Mouse (Mus musculus) heart, embryonic 13.5 days (tissue): ENCODE measurements at regions not wholly inside any gene's neighbourhood (a gene's known extent, or its start where the extent isn't known, plus 50 kb on each side); places are given as distances from the start of the nearest gene placed in this dataset.

Experiments
- ATAC-seq: fragments of 200-750 bp; cut with Nextera tagmentation; 2 replicates; pipeline ENCODE4 v1.8.0; 2017; ENCODE audit warnings: moderate TSS enrichment; ENCODE audit not compliant: insufficient number of reproducible peaks, low FRiP score, low TSS enrichment; ENCODE audit errors: extremely low read depth
- H3K27ac ChIP-seq: fragments of 300-500 bp; sonication (generic); replicated peaks from 2 replicates; pipeline ENCODE4 v1.5.1; 2015; ENCODE audit warnings: moderate library complexity, mild to moderate bottlenecking, inconsistent platforms
- H3K27me3 ChIP-seq: fragments of 300-500 bp; sonication (generic); replicated peaks from 2 replicates; pipeline ENCODE4 v1.6.1; 2015; ENCODE audit warnings: mild to moderate bottlenecking, inconsistent platforms
- H3K36me3 ChIP-seq: fragments of 300-500 bp; sonication (generic); 2 replicates; pipeline ENCODE4 v1.6.1; 2015; ENCODE audit warnings: mild to moderate bottlenecking, inconsistent platforms
- H3K4me1 ChIP-seq: fragments of 300-500 bp; sonication (generic); 2 replicates; pipeline ENCODE4 v1.6.1; 2015; ENCODE audit warnings: inconsistent platforms
- H3K4me2 ChIP-seq: fragments of 300-500 bp; sonication (generic); 2 replicates; pipeline ENCODE4 v1.6.1; 2015; ENCODE audit warnings: inconsistent platforms, mild to moderate bottlenecking, moderate library complexity
- H3K4me3 ChIP-seq: fragments of 300-500 bp; sonication (generic); 2 replicates; pipeline ENCODE4 v1.5.1; 2015; ENCODE audit warnings: moderate library complexity, mild to moderate bottlenecking, inconsistent platforms
- H3K9ac ChIP-seq: fragments of 300-500 bp; sonication (generic); 2 replicates; pipeline ENCODE4 v1.6.1; 2015; ENCODE audit warnings: inconsistent platforms, mild to moderate bottlenecking, moderate library complexity
- H3K9me3 ChIP-seq: fragments of 300-500 bp; sonication (generic); 2 replicates; pipeline ENCODE4 v1.6.1; 2016; ENCODE audit warnings: inconsistent platforms
- WGBS: fragments of 180-500 bp; shearing (Covaris S2); methylation state at CpG from one replicate; pipeline ENCODE4 v1.1.7; 2015; ENCODE audit warnings: mixed read lengths; 5-methylcytosine and 5-hydroxymethylcytosine counted together

DNA sequence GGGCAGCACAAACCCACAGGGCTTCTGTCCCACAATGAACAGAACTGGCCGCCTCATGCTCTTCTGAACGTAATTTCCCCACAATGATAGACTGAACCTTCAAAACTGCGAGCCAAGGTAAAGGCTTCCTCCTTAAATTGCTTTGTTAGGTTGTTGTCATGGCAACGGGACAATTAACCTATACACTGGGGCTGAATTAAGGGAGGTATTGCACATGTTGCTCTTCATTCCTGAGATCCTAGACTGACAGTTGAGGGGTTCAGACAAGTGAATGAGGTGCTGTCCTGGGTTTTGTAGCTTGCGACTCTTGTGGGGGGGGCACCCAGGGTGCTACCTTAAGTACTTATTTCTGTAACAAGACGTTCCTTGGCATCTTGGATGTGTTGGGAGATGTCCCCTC is 100.6 kb upstream of the Pmepa1 start:
- WGBS, result 83% methylated on average over 6 of the region's 6 CpGs
- H3K27me3 ChIP-seq, result no peaks in the 10 kb centered on the region
- H3K36me3 ChIP-seq, result no peaks in the 10 kb centered on the region
- H3K27ac ChIP-seq, result no peak overlapping the region
- H3K4me3 ChIP-seq, result no peak overlapping the region
- peaks cover 3% of the 10 kb centered on the region; the same call in 1 of the 2 replicates for H3K9me3 ChIP-seq
- no peak for ATAC-seq
- no peak overlapping the region for H3K9ac ChIP-seq
- peaks cover 29% of the 10 kb centered on the region for H3K4me1 ChIP-seq
- H3K4me2 ChIP-seq, result no peak overlapping the region

DNA sequence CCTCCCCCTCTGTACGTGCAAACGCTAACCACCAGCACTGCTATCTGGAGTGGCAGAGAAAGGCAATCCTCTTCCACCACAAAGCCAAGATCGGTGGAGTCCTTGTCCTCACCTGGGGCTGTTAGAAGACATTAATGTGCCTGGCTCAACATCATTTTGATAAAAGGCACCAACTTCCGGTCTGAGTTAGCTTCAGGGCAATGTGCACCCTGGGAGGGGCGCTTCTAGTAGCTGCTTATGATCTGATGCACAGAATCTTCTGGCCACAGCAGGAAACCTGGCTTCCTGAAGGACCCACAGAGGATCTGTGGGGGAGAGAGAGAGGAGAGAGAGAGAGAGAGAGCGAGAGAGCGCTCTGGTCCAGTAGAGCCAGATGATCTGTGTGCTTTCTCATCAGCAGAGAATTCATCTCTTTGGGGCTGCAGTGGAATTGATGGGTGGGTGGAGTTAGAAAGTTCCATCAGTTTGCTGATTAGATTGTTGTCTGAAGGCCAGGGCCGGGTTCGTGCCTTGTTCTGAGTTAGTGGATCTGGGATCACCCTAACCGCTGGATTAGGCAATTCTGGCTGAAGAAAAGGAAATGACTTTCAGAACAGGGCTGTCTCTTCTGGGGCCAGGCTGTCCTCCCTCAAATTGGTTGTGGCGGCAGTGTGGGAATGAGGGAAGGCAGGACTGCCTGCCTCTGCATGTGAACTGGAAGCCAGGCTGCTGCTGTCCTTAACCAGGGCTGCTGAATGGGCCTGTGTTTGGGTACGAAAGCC is 101.3 kb upstream of the Pmepa1 start:
- no peaks in the 10 kb centered on the region for H3K27me3 ChIP-seq
- H3K4me3 ChIP-seq, result no peak overlapping the region
- no peak for ATAC-seq
- no peak overlapping the region for H3K9ac ChIP-seq
- H3K4me2 ChIP-seq, result no peak overlapping the region
- H3K4me1 ChIP-seq, result peaks cover 32% of the 10 kb centered on the region
- H3K36me3 ChIP-seq, result no peaks in the 10 kb centered on the region
- 0 out of 2 replicates have a peak overlapping the region, but pooled peaks have one; percentile 24 for H3K27ac ChIP-seq
- 48% methylated on average over 10 of the region's 12 CpGs for WGBS
- H3K9me3 ChIP-seq, result no peaks in the 10 kb centered on the region

DNA sequence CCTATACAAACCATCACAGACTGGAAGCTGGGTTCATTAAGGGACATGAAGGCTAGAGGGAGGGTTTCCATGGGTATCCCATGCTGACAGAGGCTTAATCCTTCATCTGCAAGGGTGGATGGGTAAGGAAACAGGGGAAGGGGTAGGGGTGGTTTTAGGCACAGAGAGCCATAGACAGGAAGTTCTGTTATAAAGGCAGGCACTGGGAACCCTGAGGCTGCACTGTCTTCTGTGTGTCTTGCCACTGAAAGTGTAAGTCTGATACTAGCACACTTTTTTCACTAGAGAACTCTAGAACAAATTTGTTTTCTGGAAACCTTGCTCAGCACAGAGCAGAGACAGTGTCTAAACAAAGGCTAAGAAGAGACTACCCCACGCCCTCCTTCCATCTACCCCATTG is 103.4 kb upstream of the Pmepa1 start:
- Histone ChIP-seq H3K4me2 (no peak overlapping the region), H3K9me3 (no peaks in the 10 kb centered on the region), H3K4me3 (no peak overlapping the region), H3K27me3 (no peaks in the 10 kb centered on the region), H3K36me3 (no peaks in the 10 kb centered on the region), H3K4me1 (peaks cover 30% of the 10 kb centered on the region), H3K27ac (peak overlapping the region; percentile 50; the same call in 1 of the 2 replicates), H3K9ac (no peak overlapping the region)
- no peak for ATAC-seq
- WGBS, result 74% methylated on average over 1 of the region's 1 CpGs

DNA sequence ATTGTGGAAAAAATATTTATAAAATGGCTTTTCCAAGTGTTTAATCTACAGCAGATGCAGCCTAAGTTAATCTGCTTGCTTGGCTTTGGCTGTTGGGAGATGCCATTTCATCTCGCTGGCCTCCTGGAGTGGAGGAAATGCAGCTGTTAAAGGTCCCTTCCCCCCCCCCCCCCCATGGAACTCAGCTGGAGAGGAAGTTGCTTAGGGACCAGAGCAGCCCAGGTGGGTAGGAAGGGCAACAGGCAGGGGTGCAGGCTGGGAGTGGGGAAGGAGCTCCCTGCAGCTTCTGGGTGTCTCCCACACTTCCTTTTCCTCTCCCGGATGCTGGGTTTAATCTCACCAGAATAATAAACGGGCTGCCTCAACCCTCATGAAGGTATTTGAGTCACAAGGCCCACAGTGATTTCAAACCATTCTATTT is 104.0 kb upstream of the Pmepa1 start:
- no peaks in the 10 kb centered on the region for H3K9me3 ChIP-seq
- H3K9ac ChIP-seq, result no peak overlapping the region
- no peak for ATAC-seq
- no peaks in the 10 kb centered on the region for H3K36me3 ChIP-seq
- H3K4me2 ChIP-seq, result no peak overlapping the region
- no peak overlapping the region for H3K4me3 ChIP-seq
- peak overlapping the region; percentile 50; the same call in 1 of the 2 replicates for H3K27ac ChIP-seq
- H3K27me3 ChIP-seq, result no peaks in the 10 kb centered on the region
- 25% methylated on average over 3 of the region's 3 CpGs for WGBS
- H3K4me1 ChIP-seq, result peaks cover 30% of the 10 kb centered on the region

DNA sequence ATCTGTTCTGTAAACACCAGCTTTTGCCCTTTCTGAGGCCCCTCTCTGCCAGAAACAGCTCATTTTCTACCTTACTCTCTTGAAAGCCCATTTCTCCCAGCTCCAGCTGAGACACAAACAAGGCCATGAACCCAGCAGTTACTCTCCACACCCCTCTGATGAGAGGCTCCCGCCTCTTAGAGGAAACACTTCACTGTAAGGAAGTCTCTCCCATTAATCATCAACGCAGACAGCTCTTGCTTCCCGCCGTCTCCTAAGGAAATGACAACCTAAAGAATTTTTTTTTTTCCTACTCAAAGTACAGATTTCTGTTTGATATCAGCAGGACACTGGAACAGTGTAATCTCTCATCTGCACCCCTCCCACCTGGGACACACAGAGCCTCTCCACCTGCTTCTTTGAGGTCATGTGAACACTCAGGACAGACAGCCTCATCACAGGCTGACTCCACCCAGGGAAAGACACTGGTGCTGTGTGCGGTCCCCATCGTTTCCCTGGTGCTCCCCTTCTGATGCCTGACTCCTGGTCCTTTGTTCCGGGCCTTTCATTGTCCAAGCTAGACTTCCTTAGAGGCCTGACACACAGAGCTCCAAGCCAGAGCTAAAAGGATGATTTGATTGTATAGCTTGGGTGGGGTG is 106.0 kb upstream of the Pmepa1 start:
- H3K36me3 ChIP-seq, result no peaks in the 10 kb centered on the region
- ATAC-seq, result no peak
- no peak overlapping the region for H3K4me3 ChIP-seq
- H3K27me3 ChIP-seq, result no peaks in the 10 kb centered on the region
- H3K27ac ChIP-seq, result peak overlapping the region; percentile 36; the same call in 1 of the 2 replicates
- no peaks in the 10 kb centered on the region for H3K9me3 ChIP-seq
- peaks cover 35% of the 10 kb centered on the region for H3K4me1 ChIP-seq
- 49% methylated on average over 7 of the region's 7 CpGs for WGBS
- H3K4me2 ChIP-seq, result no peak overlapping the region
- no peak overlapping the region for H3K9ac ChIP-seq

DNA sequence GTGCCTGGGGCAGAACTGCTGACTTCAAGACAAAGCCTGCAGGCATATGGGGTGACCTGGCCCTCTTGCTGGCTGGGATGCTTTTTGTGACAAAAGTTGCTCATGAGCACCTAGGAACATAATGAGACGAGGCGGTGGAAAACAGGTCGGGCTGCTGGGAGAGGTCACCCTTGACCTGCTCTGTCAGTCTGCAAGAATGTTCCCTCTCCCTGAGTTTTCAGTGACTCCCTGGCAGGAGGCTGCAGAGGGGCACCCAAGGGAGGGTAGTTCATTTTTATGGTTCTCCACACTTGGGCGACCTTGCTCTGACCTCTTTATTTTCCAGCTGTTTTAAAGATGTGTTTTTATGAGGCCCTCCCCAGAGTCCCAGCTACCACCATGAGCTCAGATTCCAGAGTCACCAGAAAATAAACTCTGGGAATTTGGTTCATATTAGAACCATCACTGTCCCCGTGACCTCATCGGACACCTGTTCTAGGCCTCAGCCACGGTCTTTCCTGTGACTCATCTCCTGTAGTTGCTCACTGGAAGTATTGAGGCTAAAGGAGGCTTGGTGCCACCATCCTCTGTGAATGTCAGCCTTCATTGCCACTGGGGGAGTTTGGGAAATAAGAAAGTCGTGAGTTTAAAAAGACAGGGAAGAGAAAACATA is 108.7 kb upstream of the Pmepa1 start:
- Histone ChIP-seq H3K9ac (no peak overlapping the region), H3K27ac (no peak overlapping the region), H3K4me3 (no peak overlapping the region), H3K27me3 (no peaks in the 10 kb centered on the region), H3K36me3 (no peaks in the 10 kb centered on the region), H3K4me2 (no peak overlapping the region), H3K9me3 (no peaks in the 10 kb centered on the region), H3K4me1 (peaks cover 21% of the 10 kb centered on the region)
- ATAC-seq, result no peak
- WGBS, result 70% methylated on average over 8 of the region's 8 CpGs

DNA sequence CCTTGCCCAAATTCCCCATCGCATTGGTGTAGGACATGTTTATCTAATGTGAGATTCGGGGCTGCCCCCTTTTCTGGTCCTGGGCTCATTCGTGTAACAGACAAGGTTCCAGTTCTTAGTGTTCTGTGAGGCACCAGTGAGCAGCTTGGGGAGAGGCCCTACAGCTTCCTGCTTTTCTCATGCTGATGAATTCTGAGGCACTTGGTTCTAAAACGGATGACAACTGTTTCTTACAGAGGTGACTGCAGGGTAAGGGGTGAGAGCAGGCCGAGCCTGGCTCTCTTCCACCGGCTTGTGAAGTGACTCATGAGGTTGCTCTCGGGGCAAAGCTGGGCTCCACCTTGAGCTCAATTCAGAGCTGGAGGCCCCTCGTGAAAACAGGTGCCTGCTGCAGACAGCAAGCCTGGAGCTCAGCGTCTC is 109.4 kb upstream of the Pmepa1 start:
- ATAC-seq, result no peak
- no peak overlapping the region for H3K4me2 ChIP-seq
- 51% methylated on average over 9 of the region's 9 CpGs for WGBS
- H3K27me3 ChIP-seq, result no peaks in the 10 kb centered on the region
- H3K4me1 ChIP-seq, result peaks cover 15% of the 10 kb centered on the region
- no peak overlapping the region for H3K9ac ChIP-seq
- H3K9me3 ChIP-seq, result no peaks in the 10 kb centered on the region
- H3K27ac ChIP-seq, result no peak overlapping the region
- H3K4me3 ChIP-seq, result no peak overlapping the region
- no peaks in the 10 kb centered on the region for H3K36me3 ChIP-seq

DNA sequence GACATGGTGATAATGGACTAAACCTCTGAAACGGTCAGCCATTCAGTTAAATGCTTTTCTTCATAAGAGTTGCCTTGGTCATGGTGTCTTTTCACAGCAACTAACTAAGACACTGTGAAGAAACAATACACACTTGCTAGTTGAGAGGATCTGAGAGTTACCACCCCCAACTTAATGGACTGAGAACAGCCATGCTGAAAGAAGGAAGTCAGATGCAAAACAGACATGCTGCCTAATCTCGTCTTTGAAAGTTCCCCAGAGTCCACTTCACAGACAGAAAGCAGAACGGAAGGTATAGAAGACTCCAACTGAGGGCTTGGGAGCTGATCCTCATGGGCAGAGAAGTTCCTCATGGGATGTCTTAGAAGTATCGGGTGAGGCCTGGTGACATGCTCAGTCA is 111.8 kb upstream of the Pmepa1 start:
- no peak for ATAC-seq
- Histone ChIP-seq H3K9ac (no peak overlapping the region), H3K27me3 (no peaks in the 10 kb centered on the region), H3K27ac (no peak overlapping the region), H3K4me3 (no peak overlapping the region), H3K4me1 (peaks cover 9% of the 10 kb centered on the region; the same call in 1 of the 2 replicates), H3K9me3 (no peaks in the 10 kb centered on the region), H3K36me3 (no peaks in the 10 kb centered on the region), H3K4me2 (no peak overlapping the region)
- 62% methylated on average over 4 of the region's 4 CpGs for WGBS

DNA sequence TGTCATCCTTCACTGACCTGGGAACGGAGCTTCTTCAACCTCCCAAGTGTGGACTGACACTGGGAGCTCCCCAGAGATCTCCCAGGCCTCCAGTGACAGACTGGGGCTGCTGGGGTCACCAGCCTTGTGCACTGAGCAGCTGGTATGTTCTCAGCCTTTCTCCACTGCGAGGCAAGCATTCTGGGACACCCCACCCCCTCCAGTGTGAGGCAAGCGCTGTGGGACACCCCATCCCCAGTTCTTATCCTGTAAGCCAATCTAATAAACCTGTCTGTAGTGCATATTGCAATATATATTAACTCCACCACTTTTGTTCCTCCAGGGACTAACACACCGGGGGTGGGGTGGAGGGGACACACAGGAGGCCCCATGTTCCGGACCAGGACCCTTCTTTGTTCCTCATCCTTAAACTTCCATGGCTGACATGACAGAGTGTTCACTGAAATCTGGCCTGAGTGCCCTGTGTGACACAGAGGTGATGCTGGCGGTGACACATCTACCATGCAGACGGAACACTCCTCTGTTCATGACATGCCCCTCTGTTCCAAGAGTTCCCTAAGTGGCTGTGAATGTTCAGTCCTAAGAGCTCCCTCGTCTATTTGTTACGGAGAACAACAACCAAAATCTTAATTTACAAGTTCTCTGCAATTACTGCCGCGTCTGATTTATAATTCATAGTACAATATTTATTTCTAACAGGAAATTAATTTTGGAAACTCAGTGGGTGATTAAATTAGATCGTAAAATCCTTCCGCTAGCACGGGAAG is 116.4 kb upstream of the Pmepa1 start:
- Histone ChIP-seq H3K9me3 (no peaks in the 10 kb centered on the region), H3K9ac (no peak overlapping the region), H3K36me3 (no peaks in the 10 kb centered on the region), H3K4me3 (no peak overlapping the region), H3K4me2 (no peak overlapping the region), H3K27me3 (no peaks in the 10 kb centered on the region; the same call in 1 of the 2 replicates), H3K4me1 (no peaks in the 10 kb centered on the region), H3K27ac (no peak overlapping the region)
- ATAC-seq, result no peak
- WGBS, result 78% methylated on average over 14 of the region's 14 CpGs

DNA sequence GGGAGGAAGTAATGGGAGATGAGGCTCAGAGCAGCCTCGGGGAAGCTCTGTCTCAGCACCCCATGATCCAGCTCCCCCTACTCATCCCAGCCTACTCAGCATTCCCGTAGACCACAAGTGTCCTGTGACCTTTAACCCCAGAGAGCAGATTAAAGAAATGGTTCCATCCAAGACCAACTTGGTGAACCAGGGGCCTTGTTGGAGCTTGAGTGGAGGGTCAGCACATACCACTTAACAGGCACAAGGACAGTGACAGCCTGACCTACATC is 116.9 kb upstream of the Pmepa1 start:
- no peak for ATAC-seq
- Histone ChIP-seq H3K9me3 (no peaks in the 10 kb centered on the region), H3K36me3 (no peaks in the 10 kb centered on the region), H3K27me3 (no peaks in the 10 kb centered on the region; the same call in 1 of the 2 replicates), H3K4me3 (no peak overlapping the region), H3K9ac (no peak overlapping the region), H3K27ac (no peak overlapping the region), H3K4me2 (no peak overlapping the region), H3K4me1 (no peaks in the 10 kb centered on the region)
- 50% methylated on average over 2 of the region's 2 CpGs for WGBS

DNA sequence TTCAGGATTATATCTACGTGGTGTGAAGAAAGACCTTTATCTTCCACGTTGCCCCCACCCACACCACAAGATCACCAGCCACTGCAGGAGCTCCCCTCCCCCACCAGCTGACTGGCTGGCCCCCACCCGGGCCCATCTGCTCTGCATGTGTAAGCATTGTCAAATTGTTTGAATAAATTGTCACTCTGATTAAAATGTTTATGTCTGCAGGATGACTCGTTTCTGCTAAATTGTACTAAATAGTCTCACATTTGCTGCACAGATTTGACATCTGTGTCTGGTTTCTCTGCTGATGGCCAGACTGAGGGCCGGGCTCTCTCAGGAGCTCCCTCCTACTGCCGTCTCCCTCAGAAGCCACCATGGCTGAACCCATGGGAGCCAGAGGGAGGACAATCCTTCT is 119.2 kb upstream of the Pmepa1 start:
- no peaks in the 10 kb centered on the region for H3K36me3 ChIP-seq
- no peaks in the 10 kb centered on the region; the same call in 1 of the 2 replicates for H3K9me3 ChIP-seq
- no peaks in the 10 kb centered on the region; the same call in 1 of the 2 replicates for H3K27me3 ChIP-seq
- no peak overlapping the region for H3K9ac ChIP-seq
- no peak overlapping the region for H3K27ac ChIP-seq
- ATAC-seq, result no peak
- H3K4me1 ChIP-seq, result no peaks in the 10 kb centered on the region
- H3K4me2 ChIP-seq, result no peak overlapping the region
- WGBS, result 44% methylated on average over 6 of the region's 6 CpGs
- no peak overlapping the region for H3K4me3 ChIP-seq
